Mouse (Mus musculus) C2C12 (cell line): ENCODE data around the gene Tmem97.

Experiments used
- CTCF ChIP-seq: IDR thresholded peaks from one replicate; pipeline ENCODE4 v1.5.1; 2011; ENCODE audit not compliant: control insufficient read depth, insufficient read depth, insufficient read length
- MYOD1 ChIP-seq: IDR thresholded peaks from one replicate; pipeline ENCODE4 v1.6.1; 2011; ENCODE audit warnings: low read depth; ENCODE audit not compliant: control insufficient read depth, insufficient read length

DNA sequence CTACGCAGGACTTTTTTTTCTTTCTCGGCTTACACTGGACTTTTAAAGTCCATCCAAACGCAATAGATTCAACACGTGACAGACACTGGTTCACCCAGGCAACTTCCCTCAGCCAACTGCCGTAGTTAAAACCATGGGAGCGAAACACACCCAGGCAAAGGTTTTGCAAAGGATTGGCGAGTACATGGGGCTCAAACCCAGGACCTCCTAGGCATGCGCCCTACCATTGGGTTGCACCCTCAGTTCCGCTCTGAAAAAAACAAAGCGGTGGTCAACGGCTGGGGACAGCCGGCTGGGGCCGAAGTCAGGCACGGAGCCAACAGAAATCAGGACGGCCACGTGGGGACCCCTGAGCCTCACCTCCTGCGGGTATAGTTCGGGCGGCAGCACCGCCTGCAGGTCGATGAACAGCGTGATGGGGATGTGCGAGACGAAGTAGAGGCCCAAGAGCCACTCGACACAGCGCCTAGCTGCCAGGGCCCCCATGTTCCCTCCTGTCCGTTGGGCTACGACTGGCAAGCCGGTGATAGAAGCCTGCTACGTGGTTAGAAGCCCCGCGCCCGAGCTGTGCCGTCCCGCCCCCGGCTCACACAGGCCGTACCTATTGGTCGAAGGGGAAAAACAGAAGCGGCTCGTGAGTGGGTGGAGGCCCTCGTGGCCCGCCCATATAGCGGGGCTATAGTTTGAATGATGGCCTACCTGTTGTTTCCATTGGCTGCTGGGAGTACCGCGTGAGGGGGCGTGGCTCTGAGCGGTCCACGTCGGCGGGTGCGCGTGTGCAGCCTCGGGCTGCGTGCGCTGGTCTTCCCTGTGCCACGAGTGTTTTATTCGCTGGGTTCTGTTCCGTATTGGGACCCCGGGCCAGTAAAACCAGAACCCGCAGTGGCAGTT, at the start of gene Tmem97:
- no peak for TF ChIP-seq MYOD1
- no peak for TF ChIP-seq CTCF
